Mouse (Mus musculus) liver (tissue): ENCODE measurements around the gene Mfrp.

Source experiments
- DNase-seq: peaks from one replicate; pipeline ENCODE4 v3.0.0-alpha.2; 2020; ENCODE audit warnings: mixed read lengths

The Mfrp gene

DNA sequence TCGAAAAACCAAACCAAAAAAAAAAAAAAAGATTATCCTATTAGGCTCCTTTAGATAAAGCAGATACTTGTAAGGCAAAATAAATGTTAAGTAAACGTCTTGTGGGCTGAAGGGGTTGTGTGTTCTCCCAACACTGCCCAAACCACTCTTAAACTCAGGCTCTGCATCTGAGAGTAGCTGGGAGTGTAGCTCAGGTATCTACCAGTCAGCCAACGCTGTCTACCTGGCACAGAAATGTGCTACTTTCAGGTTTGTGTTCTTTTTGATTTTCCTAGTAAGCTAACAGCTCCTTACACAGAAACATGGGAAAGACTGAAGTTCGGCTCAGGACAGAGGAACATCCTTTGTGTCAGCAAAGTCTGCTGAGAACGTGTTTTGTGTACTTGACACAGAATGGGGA is 30.7 kb downstream of the Mfrp start:
- no peak for DNase-seq

GRCm38 (mm10) chr9:44133287-44133686 is 31.8 kb downstream of the Mfrp start:
- no peak for DNase-seq

DNA sequence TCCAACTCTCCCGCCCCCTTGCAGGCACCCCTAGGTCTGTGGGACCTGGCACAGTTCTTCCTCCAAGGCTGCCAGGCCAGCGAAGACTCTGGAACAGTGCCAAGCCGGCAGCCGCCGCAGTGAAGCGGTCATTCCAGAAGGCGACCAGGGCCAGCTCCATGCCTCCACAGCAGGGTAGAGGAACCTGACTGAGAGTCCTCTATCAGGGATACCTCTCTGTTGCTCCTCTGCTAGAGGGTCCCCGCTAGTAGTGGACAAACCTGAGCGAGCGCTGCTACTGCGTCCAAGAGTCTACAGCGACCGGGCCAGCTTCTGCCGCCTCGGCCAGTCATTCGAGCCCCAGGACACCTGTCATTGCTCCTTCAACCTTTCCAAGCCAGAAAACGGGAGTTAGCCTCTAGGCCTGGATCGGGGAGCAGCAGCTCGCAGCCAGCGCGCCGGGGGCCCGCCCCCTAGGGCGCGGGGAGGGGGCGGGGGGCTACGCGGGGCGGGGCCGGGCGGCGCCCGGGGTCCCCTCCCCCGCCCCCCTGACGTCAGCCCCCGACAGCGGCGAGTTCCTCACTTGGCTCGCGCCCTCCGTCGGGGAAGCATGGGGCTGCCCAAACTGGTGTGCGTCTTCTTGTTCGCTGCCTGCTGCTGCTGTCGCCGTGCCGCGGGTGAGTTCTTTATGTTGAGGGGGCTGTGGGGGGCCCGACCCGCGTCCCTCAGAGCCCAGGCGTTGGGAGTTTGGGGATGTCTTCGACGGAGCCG is 32.7 kb downstream of the Mfrp start, which contains the start of gene Mcam:
TSS of gene Mcam (plus strand) at position 369 of the 750 bp plus-strand sequence.
- peak; percentile 43 for DNase-seq

DNA sequence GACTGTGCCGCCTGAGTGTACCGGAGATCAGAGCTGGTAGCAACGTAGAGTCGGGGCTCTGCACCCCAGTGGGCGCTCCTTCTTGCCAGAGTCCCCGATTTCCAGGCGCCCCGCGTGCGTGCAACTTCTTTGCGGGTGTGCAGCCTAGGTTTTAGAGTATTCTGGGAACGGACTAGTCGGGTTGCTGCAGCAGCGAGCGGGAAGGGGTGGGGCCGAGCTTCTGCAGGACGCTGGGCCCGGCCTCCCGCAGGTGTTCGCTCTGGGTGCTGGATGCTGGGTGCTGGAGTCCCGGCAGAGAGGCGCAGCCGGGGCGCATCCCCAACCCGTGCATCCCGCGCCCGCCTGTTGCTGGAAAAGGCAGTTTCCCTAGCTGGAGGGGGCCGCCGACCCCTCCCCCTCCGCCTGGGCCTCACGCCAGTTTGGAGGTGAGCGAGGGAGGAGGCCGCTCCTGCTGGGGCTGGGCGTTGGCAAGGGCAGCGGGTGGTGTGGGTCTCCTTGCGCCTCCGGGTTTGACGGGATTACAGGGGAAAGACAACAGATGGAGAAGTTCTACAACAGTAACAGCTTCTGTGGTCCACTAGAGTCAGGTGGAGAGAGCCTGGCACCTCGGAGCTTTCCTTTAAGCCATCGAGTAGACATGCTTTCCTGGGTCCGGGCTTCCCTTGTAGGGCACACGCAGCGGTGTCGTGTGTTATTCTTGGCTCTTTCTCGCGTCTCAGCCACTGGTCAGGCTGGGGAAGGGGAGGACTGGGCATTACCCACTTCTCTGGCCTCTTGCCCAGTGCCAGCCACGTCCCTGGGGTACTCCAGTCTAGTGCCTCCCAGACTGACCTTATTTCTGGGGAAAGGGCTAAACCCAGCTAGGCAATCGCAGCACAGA is 33.6 kb downstream of the Mfrp start:
- peak; percentile 39 for DNase-seq

GRCm38 (mm10) chr9:44135731-44136411 is 34.3 kb downstream of the Mfrp start:
- no peak for DNase-seq

GRCm38 (mm10) chr9:44137846-44138245 is 36.3 kb downstream of the Mfrp start:
- DNase-seq, result no peak

DNA sequence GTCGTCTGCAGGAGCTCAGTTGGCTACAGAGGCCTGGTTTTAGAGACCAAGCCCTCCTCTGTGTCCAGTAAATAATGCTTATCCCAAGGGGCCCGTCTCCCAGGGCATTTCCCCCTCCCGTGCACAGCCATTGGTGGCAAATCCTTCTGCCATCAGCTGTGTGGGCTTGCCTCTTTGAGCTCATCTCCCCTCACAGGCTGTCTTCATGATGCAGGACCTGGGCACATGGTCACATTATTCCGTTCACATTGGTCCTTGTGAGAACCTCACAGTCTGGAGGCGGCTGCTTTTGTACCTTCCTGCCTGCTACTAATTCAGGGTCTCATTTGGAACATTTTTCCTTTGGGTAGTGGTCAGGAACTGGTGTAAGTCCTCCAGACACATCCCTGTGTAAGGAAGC is 40.4 kb downstream of the Mfrp start:
- no peak for DNase-seq

DNA sequence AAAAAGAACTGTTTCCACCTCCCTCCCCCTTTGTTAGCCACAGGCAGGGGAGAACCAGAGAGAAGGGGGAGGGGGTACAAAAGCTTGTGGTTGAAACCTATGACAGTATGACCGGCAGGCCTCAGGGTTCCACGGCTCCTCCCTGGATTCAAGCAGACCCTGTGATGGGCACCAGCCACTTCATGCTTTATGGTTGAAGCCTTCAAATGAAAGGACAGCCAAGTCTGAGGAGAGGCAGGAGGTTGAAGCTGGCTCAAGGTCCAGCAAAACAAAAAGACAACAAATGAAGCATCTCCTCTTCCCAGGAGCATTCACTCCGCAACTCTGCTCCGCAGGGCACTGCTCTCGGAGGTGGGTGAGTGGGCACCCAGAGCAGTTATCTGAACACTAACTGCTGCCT is 41.9 kb downstream of the Mfrp start:
- DNase-seq, result no peak

DNA sequence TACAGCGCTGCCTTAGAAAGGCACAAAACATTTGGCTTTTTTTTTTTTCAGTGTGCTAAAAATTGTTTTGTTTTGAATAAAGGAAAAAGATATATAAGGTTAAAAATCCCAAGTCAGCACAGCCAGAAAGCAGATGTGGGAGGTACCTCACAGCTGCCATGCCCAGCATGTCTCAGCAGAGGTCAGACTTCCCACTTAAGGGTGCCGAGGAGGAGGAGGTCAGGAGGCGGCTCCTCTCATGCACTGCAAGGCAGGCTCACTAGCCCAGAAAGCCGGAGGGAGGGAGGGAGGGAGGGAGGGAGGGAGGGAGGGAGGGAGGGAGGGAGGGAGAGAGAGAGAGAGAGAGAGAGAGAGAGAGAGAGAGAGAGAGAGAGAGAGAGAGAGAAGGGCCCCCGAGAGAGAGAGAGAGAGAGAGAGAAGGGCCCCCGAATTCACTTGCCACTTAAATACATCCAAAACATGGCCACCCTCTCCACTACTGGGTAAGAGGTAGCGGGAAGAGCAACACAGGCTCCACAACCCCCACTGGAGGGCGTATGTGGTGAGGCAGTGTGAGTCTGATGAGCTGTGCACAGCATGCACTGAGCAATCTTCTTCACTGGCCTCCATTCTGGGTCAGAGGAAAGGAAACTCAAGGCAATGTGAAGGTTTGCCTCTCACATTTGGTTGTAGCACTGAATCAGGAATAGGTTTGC is 42.6 kb downstream of the Mfrp start:
- DNase-seq, result no peak

DNA sequence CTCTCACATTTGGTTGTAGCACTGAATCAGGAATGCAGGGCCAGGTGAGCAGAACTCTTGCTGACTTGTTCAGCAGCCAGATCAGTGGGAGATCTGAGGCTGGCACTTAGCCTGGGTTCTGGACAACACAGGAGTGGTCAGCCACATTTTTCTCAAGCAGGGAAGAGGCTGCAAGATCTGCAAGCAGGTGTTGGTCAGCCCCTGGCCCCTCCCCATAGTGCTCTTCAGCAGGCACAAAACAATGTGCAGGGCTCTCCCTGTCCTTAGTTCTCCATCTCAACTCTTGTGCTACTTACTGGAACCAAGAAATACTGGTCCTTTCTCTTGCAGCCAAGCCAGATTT is 43.2 kb downstream of the Mfrp start:
- DNase-seq, result no peak

GRCm38 (mm10) chr9:44147290-44147689 is 45.8 kb downstream of the Mfrp start:
- no peak for DNase-seq
